Comparison of ENCODE assay signal across 31 mouse cellular contexts in genomic region chr6:57805218-57806069, GRCm38 (mm10). TPM values are rescaled to one million over a fixed set of nuclear protein-coding genes. Genes with fewer than 3 reads are reported as not detected.
A peak's percentile ranks its signal among the peaks of the same experiment; 100 is the strongest.
DNase-seq lines count a peak whose midpoint lies in the region; ATAC-seq lines count a peak whose summit lies in the region.
"Had no signal": no experiment of that assay in that cellular context is flagged by ENCODE, and none has a peak within 500 bp of the region (broad histone marks: within the 10 kb centered on the region; RNA-seq: fewer than 3 reads in every experiment).

No protein-coding gene starts in this region.

- DNase-seq in cerebellum, adult 9-10 months: no peak
- no peak for DNase-seq in midbrain, embryonic 14.5 days
- DNase-seq in midbrain, embryonic 11.5 days (ENCODE audit: low spot score, missing footprints): no peak
- DNase-seq in liver, embryonic 13.5 days: no peak
- DNase-seq in retina, postnatal 1 day: peak; percentile 67
- no peak for DNase-seq in layer of hippocampus, adult 9-11 months
- DNase-seq in layer of hippocampus, adult 18-20 months (ENCODE audit: low spot score in 2 of 2): no peak
- DNase-seq: adrenal gland, postnatal 14 days; cerebellum, adult 11-12 months; cerebellum, postnatal 14 days; embryo, embryonic 11 days; gastrocnemius, postnatal 36 days; heart, adult 2 months; lung, adult 18-20 months; lung, postnatal 10 days; right cerebral cortex, postnatal 25 days; thymus, postnatal 14 days had no signal

- 79% methylated on average over 5 of the region's 5 CpGs for WGBS in midbrain, embryonic 14.5 days
- WGBS in midbrain, embryonic 11.5 days: 91% methylated on average over 5 of the region's 5 CpGs
- WGBS in liver, embryonic 13.5 days (ENCODE audit: insufficient replicate concordance): 81% methylated on average over 5 of the region's 5 CpGs

- H3K27ac ChIP-seq in midbrain, embryonic 14.5 days (replicated peaks; ENCODE audit: low read depth, low read length): no peak overlapping the region
- no peak overlapping the region for H3K27ac ChIP-seq in midbrain, embryonic 11.5 days (ENCODE audit: low read depth, low read length)
- peak overlapping the region; percentile 71 for H3K27ac ChIP-seq in liver, embryonic 13.5 days
- H3K27ac ChIP-seq: embryonic facial prominence, embryonic 13.5 days; heart, adult 2 months; hindbrain, embryonic 12.5 days; neural tube, embryonic 13.5 days had no signal

- peak; percentile 36; the same call in 1 of the 2 replicates for ATAC-seq in cerebellum, adult (ENCODE audit: insufficient number of reproducible peaks, low FRiP score, low TSS enrichment)
- ATAC-seq in midbrain, embryonic 14.5 days (ENCODE audit: low FRiP score, low TSS enrichment): peak; percentile 31; the same call in 1 of the 2 replicates
- no peak for ATAC-seq in midbrain, embryonic 11.5 days (ENCODE audit: low FRiP score)
- ATAC-seq in liver, embryonic 13.5 days (ENCODE audit: low read depth): peak; percentile 79
- ATAC-seq: forebrain, embryonic 16.5 days; intestine, postnatal 0 days; midbrain, embryonic 16.5 days had no signal

- no peak overlapping the region for H3K4me3 ChIP-seq in midbrain, embryonic 14.5 days (replicated peaks; ENCODE audit: low read depth, low read length)
- no peak overlapping the region for H3K4me3 ChIP-seq in midbrain, embryonic 11.5 days (ENCODE audit: low read depth, low read length)
- H3K4me3 ChIP-seq in liver, embryonic 13.5 days (replicated peaks): no peak overlapping the region
- H3K4me3 ChIP-seq: embryonic facial prominence, embryonic 13.5 days; heart, adult 2 months; hindbrain, embryonic 12.5 days; myocyte; neural tube, embryonic 13.5 days had no signal

- H3K9ac ChIP-seq in midbrain, embryonic 14.5 days (replicated peaks; ENCODE audit: low read length): no peak overlapping the region
- H3K9ac ChIP-seq in midbrain, embryonic 11.5 days (ENCODE audit: low read length): no peak overlapping the region
- H3K9ac ChIP-seq in liver, embryonic 13.5 days: peak overlapping the region; percentile 30; the same call in 1 of the 2 replicates
- H3K9ac ChIP-seq: embryonic facial prominence, embryonic 13.5 days; hindbrain, embryonic 12.5 days; neural tube, embryonic 13.5 days had no signal

- no peaks in the 10 kb centered on the region for H3K9me3 ChIP-seq in midbrain, embryonic 14.5 days (ENCODE audit: control insufficient read depth, low read length)
- no peaks in the 10 kb centered on the region; the same call in 1 of the 2 replicates for H3K9me3 ChIP-seq in midbrain, embryonic 11.5 days (ENCODE audit: control insufficient read depth, low read length)
- H3K9me3 ChIP-seq in liver, embryonic 13.5 days (replicated peaks): no peaks in the 10 kb centered on the region
- H3K9me3 ChIP-seq: embryonic facial prominence, embryonic 13.5 days had no signal

- H3K27me3 ChIP-seq in midbrain, embryonic 14.5 days (ENCODE audit: control insufficient read depth, insufficient read depth, low read length): no peaks in the 10 kb centered on the region
- H3K27me3 ChIP-seq in midbrain, embryonic 11.5 days (ENCODE audit: control insufficient read depth, insufficient read depth, low read length): no peaks in the 10 kb centered on the region
- H3K27me3 ChIP-seq in liver, embryonic 13.5 days: no peaks in the 10 kb centered on the region
- H3K27me3 ChIP-seq: embryonic facial prominence, embryonic 13.5 days; hindbrain, embryonic 12.5 days; neural tube, embryonic 13.5 days had no signal

- no peak overlapping the region for H3K4me2 ChIP-seq in midbrain, embryonic 14.5 days (ENCODE audit: low read length)
- H3K4me2 ChIP-seq in midbrain, embryonic 11.5 days: no peak overlapping the region
- H3K4me2 ChIP-seq in liver, embryonic 13.5 days: no peak overlapping the region
- H3K4me2 ChIP-seq: embryonic facial prominence, embryonic 13.5 days; hindbrain, embryonic 12.5 days; neural tube, embryonic 13.5 days had no signal

- H3K36me3 ChIP-seq in midbrain, embryonic 14.5 days (ENCODE audit: control insufficient read depth, insufficient read depth, low read length): peaks cover 3% of the 10 kb centered on the region
- H3K36me3 ChIP-seq in midbrain, embryonic 11.5 days (ENCODE audit: control insufficient read depth, insufficient read depth, low read length): no peaks in the 10 kb centered on the region
- H3K36me3 ChIP-seq in liver, embryonic 13.5 days: no peaks in the 10 kb centered on the region
- H3K36me3 ChIP-seq: hindbrain, embryonic 12.5 days had no signal

- H3K4me1 ChIP-seq in midbrain, embryonic 14.5 days (ENCODE audit: control insufficient read depth, insufficient read depth, low read length): peaks cover 3% of the 10 kb centered on the region; the same call in 1 of the 2 replicates
- no peaks in the 10 kb centered on the region for H3K4me1 ChIP-seq in midbrain, embryonic 11.5 days (ENCODE audit: control insufficient read depth, insufficient read depth, low read length)
- H3K4me1 ChIP-seq in liver, embryonic 13.5 days (replicated peaks): peaks cover 16% of the 10 kb centered on the region
- H3K4me1 ChIP-seq: hindbrain, embryonic 12.5 days; neural tube, embryonic 13.5 days had no signal

RNA-seq across cellular contexts. Expression of gene Vopp1, which starts 19.5 kb away (rescaled TPM):
- polyA plus RNA-seq in midbrain, embryonic 14.5 days (2014; fragmentation: Nextera tagmentation; extraction: Ambion mirVana): 102 and 109 TPM in 2 replicates
- polyA plus RNA-seq in midbrain, embryonic 11.5 days (2014; fragmentation: Nextera tagmentation; extraction: Ambion mirVana): 61.1 and 71.1 TPM in 2 replicates
- 43.7 and 50.6 TPM in 2 replicates for polyA plus RNA-seq in liver, embryonic 13.5 days (2015; fragmentation: Nextera tagmentation; extraction: Ambion mirVana)
- total RNA-seq in layer of hippocampus, adult 18-20 months (2021): 10 to 100 TPM; 67.7 to 68.9 TPM

RNA-seq across cellular contexts. Expression of gene Vmn1r21, which starts 44.7 kb away (rescaled TPM):
- polyA plus RNA-seq in midbrain, embryonic 14.5 days (2014; fragmentation: Nextera tagmentation; extraction: Ambion mirVana): 0.12 TPM in 1 of 2 replicates, not detected in the other
- polyA plus RNA-seq in midbrain, embryonic 11.5 days (2014; fragmentation: Nextera tagmentation; extraction: Ambion mirVana): not detected in 2 replicates
- polyA plus RNA-seq in liver, embryonic 13.5 days (2015; fragmentation: Nextera tagmentation; extraction: Ambion mirVana): not detected in 2 replicates
- not detected for total RNA-seq in layer of hippocampus, adult 18-20 months (2021)
- total RNA-seq: adrenal gland, postnatal 14 days; gastrocnemius, postnatal 36 days; heart, adult 2 months; heart, postnatal 25 days; layer of hippocampus, postnatal 25 days had no signal
- polyA plus RNA-seq: embryonic facial prominence, embryonic 13.5 days; forebrain, embryonic 16.5 days; heart, adult 2 months; heart, embryonic 14.5 days; hindbrain, embryonic 12.5 days; intestine, postnatal 0 days; kidney, embryonic 16.5 days; limb, embryonic 11.5 days; myocyte; neural tube, embryonic 13.5 days; spleen, adult 2 months had no signal
